Mouse (Mus musculus): ENCODE results near the gene Mt3. TPM values are rescaled to one million over a fixed set of nuclear protein-coding genes. Genes with fewer than 3 reads are reported as not detected.
"Not testable (repeated sequence)": the region's sequence is repeated elsewhere in the genome, so short reads cannot be mapped to it uniquely, and the experiment has no call there.

Mt3 gene
- polyA plus RNA-seq, 1 experiment from 2014 or later, result 279 TPM

DNA sequence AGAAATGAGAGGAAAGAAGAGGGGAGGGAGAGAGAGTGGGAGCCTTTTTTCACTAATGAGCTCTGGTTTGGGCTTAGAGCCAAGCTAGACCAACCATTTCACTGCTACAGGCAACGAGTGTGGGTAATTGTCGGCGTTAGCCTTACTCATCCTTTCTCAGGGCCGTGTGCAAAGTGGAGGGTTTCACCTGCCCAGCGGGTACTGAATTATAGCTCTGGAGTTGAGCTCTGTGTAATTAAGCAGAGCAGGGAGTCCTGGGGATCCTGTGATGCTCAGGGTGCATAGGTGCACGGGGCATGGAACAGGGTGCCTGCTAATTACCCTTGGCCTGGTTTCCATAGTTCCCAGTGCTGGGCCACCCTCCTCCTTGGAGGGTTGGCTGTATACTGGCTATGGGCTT lies 24.7 kb upstream of the Mt3 start:
- no peak overlapping the region for H3K27ac ChIP-seq (replicated peaks)
- no peak overlapping the region for H3K4me3 ChIP-seq (replicated peaks)
- peaks cover 7% of the 10 kb centered on the region; the same call in 1 of the 2 replicates for H3K4me1 ChIP-seq
- no peaks in the 10 kb centered on the region for H3K9me3 ChIP-seq (replicated peaks)
- H3K9ac ChIP-seq (replicated peaks), result no peak overlapping the region
- H3K36me3 ChIP-seq, result no peaks in the 10 kb centered on the region
- H3K27me3 ChIP-seq (replicated peaks), result no peaks in the 10 kb centered on the region
- H3K4me2 ChIP-seq, result no peak overlapping the region
- 46% methylated on average over 6 of the region's 6 CpGs for WGBS
- ATAC-seq (ENCODE audit: low FRiP score), result no peak

DNA sequence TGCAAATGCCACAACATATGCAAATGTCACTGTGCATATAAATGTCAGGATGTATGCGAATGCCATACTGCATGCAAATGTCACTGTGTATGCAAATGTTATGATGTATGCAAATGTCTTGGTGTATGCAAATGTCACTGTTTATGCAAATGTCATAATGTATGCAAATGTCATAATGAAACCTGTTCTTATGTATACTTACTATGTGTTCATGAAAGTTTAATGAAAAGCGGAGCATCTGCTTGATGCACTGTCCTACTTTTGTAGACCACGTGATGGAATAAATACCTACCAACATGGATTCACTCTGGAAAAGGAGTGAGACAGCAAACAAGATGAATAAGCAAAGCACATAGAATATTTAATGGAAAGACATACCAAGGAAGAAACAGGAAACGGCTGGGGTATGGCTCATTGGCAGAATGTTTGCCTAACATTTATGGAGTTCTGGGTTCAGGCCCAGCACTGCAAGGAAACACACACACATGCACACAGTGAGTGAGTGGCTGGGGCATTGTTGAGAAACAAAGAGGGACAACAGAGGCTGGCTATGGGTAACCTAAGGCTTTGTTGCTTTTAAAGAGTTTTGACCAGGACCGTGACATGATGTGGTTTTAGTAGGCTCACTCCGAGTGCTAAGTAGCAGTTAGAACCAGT lies 23.1 kb upstream of the Mt3 start:
- no peaks in the 10 kb centered on the region for H3K9me3 ChIP-seq (replicated peaks)
- H3K36me3 ChIP-seq, result no peaks in the 10 kb centered on the region
- H3K27me3 ChIP-seq (replicated peaks), result no peaks in the 10 kb centered on the region
- ATAC-seq (ENCODE audit: low FRiP score), result no peak
- H3K27ac ChIP-seq (replicated peaks), result no peak overlapping the region
- no peak overlapping the region for H3K4me3 ChIP-seq (replicated peaks)
- no peak overlapping the region for H3K9ac ChIP-seq (replicated peaks)
- WGBS, result 67% methylated on average over 6 of the region's 6 CpGs
- 0 out of 2 replicates have a peak, but pooled peaks cover 4% of the 10 kb centered on the region for H3K4me1 ChIP-seq
- H3K4me2 ChIP-seq, result no peak overlapping the region

DNA sequence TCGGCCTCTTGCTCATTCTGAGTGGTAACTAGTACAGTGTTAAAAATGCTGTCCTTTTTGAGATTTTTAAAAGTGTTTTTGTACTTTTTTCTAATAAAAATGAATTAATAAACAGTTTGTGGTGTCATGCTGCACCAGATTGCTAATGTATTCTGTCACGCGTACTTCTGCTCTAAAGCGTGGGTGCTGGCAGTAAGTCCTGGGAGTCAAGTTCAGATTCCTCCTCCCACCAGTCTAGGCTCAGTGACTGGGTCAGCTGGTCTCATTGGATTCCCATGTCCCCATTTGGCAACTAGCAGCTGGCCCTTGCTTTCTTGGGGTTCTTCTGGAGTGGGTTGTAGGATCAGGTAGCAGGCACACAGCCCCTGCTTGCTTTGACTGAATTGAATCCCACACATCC lies 22.3 kb upstream of the Mt3 start:
- Histone ChIP-seq H3K36me3 (no peaks in the 10 kb centered on the region), H3K27ac (replicated peaks) (no peak overlapping the region), H3K27me3 (replicated peaks) (no peaks in the 10 kb centered on the region), H3K9ac (replicated peaks) (no peak overlapping the region), H3K4me3 (replicated peaks) (no peak overlapping the region), H3K9me3 (replicated peaks) (no peaks in the 10 kb centered on the region), H3K4me1 (0 out of 2 replicates have a peak, but pooled peaks cover 4% of the 10 kb centered on the region), H3K4me2 (no peak overlapping the region)
- WGBS, result 90% methylated on average over 4 of the region's 4 CpGs
- no peak for ATAC-seq (ENCODE audit: low FRiP score)

- Histone ChIP-seq H3K4me1 (0 out of 2 replicates have a peak, but pooled peaks cover 4% of the 10 kb centered on the region), H3K4me2 (no peak overlapping the region), H3K27ac (replicated peaks) (no peak overlapping the region), H3K9me3 (replicated peaks) (no peaks in the 10 kb centered on the region), H3K9ac (replicated peaks) (no peak overlapping the region), H3K27me3 (replicated peaks) (no peaks in the 10 kb centered on the region), H3K4me3 (replicated peaks) (no peak overlapping the region), H3K36me3 (no peaks in the 10 kb centered on the region)
- no peak for ATAC-seq (ENCODE audit: low FRiP score)
- WGBS, result 57% methylated on average over 5 of the region's 5 CpGs
These were observed 20.3 kb upstream of the Mt3 start for GRCm38 (mm10) chr8:94132096-94132495.

GRCm38 (mm10) chr8:94134601-94135000 lies 17.8 kb upstream of the Mt3 start:
- H3K9ac ChIP-seq (replicated peaks); H3K27me3 ChIP-seq (replicated peaks); H3K9me3 ChIP-seq (replicated peaks); H3K36me3 ChIP-seq; H3K4me1 ChIP-seq; H3K27ac ChIP-seq (replicated peaks); H3K4me2 ChIP-seq; ATAC-seq (ENCODE audit: low FRiP score); H3K4me3 ChIP-seq (replicated peaks): not testable (repeated sequence)
- 76% methylated on average over 3 of the region's 3 CpGs for WGBS

- Histone ChIP-seq H3K36me3 (no peaks in the 10 kb centered on the region), H3K4me2 (no peak overlapping the region), H3K4me3 (replicated peaks) (no peak overlapping the region), H3K27me3 (replicated peaks) (no peaks in the 10 kb centered on the region), H3K9ac (replicated peaks) (no peak overlapping the region), H3K4me1 (no peaks in the 10 kb centered on the region), H3K9me3 (replicated peaks) (no peaks in the 10 kb centered on the region), H3K27ac (replicated peaks) (no peak overlapping the region)
- ATAC-seq (ENCODE audit: low FRiP score), result no peak
- WGBS, result 97% methylated on average over 6 of the region's 6 CpGs
These were observed 16.9 kb upstream of the Mt3 start for GRCm38 (mm10) chr8:94135556-94135955.

DNA sequence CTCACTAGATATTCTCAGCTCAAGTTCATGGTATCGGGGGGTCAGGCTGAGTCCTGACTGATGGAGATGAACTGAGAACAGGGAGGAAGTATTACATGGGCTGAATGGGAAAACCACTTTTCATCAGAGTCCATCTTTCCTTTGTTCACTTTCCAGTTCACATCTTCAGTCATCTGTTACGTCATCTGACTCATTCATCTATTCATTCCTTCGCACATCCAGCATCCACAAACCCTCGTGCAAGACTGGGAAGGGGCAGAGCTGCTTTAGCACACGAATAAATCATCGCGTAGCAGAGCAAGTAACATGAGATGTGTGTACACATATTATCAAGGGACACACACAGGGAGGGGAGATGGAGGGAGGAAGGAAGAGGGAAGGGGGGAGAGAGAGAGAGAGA lies 16.2 kb upstream of the Mt3 start:
- Histone ChIP-seq H3K27me3 (replicated peaks) (no peaks in the 10 kb centered on the region), H3K36me3 (no peaks in the 10 kb centered on the region), H3K4me2 (no peak overlapping the region), H3K4me3 (replicated peaks) (no peak overlapping the region), H3K4me1 (no peaks in the 10 kb centered on the region), H3K27ac (replicated peaks) (no peak overlapping the region), H3K9ac (replicated peaks) (no peak overlapping the region), H3K9me3 (replicated peaks) (no peaks in the 10 kb centered on the region)
- WGBS, result 88% methylated on average over 7 of the region's 7 CpGs
- no peak for ATAC-seq (ENCODE audit: low FRiP score)

DNA sequence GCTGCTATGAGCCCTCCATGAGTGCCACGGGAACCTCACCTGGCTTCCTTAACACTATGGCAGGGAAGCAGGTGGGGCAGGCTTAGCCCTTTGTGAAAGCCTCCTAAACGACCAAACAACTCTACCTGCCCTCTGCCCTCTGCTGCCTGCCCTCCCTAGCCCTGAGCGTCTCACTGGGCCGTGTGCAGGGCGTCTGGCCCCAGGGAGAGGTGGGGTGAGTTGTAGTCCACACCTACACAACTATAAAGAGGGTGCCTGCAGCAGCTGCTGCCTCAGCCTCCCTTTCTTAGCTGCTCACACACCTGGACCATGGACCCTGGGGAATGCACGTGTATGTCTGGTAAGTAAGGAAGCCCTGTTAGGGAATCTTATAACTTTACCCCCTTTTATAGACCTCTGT lies 15.5 kb upstream of the Mt3 start, which contains the start of gene Mt4:
Gene Mt4, plus strand, starts transcription at position 265 of the 400 bp plus-strand sequence.
- ATAC-seq (ENCODE audit: low FRiP score), result no peak
- 53% methylated on average over 6 of the region's 6 CpGs for WGBS
- Histone ChIP-seq H3K27ac (replicated peaks) (no peak within 1 kb of the TSS), H3K27me3 (replicated peaks) (no peaks in the 10 kb centered on the region), H3K9me3 (replicated peaks) (no peaks in the 10 kb centered on the region), H3K4me1 (no peaks in the 10 kb centered on the region), H3K36me3 (no peaks in the 10 kb centered on the region), H3K4me2 (no peak within 1 kb of the TSS), H3K9ac (replicated peaks) (no peak within 1 kb of the TSS), H3K4me3 (replicated peaks) (no peak within 1 kb of the TSS)

- no peaks in the 10 kb centered on the region for H3K36me3 ChIP-seq
- H3K4me1 ChIP-seq, result no peaks in the 10 kb centered on the region
- H3K4me3 ChIP-seq (replicated peaks), result no peak overlapping the region
- no peak for ATAC-seq (ENCODE audit: low FRiP score)
- H3K4me2 ChIP-seq, result no peak overlapping the region
- no peak overlapping the region for H3K9ac ChIP-seq (replicated peaks)
- no peaks in the 10 kb centered on the region for H3K9me3 ChIP-seq (replicated peaks)
- 88% methylated on average over 4 of the region's 4 CpGs for WGBS
- H3K27ac ChIP-seq (replicated peaks), result no peak overlapping the region
- H3K27me3 ChIP-seq (replicated peaks), result no peaks in the 10 kb centered on the region
These were observed 12.1 kb upstream of the Mt3 start for GRCm38 (mm10) chr8:94140266-94140795.

GRCm38 (mm10) chr8:94148236-94148635 lies 4.2 kb upstream of the Mt3 start:
- Histone ChIP-seq H3K27ac (replicated peaks) (no peak overlapping the region), H3K4me1 (peaks cover 10% of the 10 kb centered on the region), H3K9me3 (replicated peaks) (no peaks in the 10 kb centered on the region), H3K4me3 (replicated peaks) (no peak overlapping the region), H3K4me2 (no peak overlapping the region), H3K27me3 (replicated peaks) (no peaks in the 10 kb centered on the region; the same call in 1 of the 2 replicates), H3K9ac (replicated peaks) (no peak overlapping the region), H3K36me3 (no peaks in the 10 kb centered on the region)
- WGBS, result 38% methylated on average over 5 of the region's 5 CpGs
- no peak for ATAC-seq (ENCODE audit: low FRiP score)

DNA sequence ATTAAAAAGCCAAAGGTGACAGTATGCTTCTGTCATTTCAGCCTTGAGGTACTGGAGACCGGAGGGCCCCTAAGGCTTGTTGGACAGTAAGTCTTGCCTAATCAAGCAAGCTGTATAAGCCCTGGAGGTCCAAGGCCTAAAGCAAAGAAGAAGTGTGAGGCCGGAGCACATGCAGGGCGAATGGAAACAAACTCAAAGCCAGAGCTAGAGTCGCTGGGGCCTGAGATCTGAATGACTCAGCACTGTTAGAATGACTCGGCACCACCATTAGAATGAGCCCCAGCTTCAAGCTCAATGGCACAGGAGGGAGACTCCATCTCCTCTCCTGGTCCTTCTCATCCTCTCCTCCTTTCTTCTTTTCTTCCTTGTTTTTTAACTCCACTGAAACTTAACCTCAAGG lies 1.5 kb upstream of the Mt3 start:
- no peak for ATAC-seq (ENCODE audit: low FRiP score)
- no peaks in the 10 kb centered on the region; the same call in 1 of the 2 replicates for H3K27me3 ChIP-seq (replicated peaks)
- 86% methylated on average over 5 of the region's 5 CpGs for WGBS

GRCm38 (mm10) chr8:94153451-94153850 lies 1.0 kb downstream of the Mt3 start:
- peak overlapping the region; percentile 45 for H3K4me3 ChIP-seq (replicated peaks)
- 23% methylated on average over 7 of the region's 7 CpGs for WGBS
- ATAC-seq (ENCODE audit: low FRiP score), result peak; percentile 30
- H3K27ac ChIP-seq (replicated peaks), result peak overlapping the region; percentile 78
- no peaks in the 10 kb centered on the region for H3K36me3 ChIP-seq
- peak overlapping the region; percentile 88 for H3K4me2 ChIP-seq
- H3K27me3 ChIP-seq (replicated peaks), result no peaks in the 10 kb centered on the region; the same call in 1 of the 2 replicates
- H3K9me3 ChIP-seq (replicated peaks), result no peaks in the 10 kb centered on the region
- H3K9ac ChIP-seq (replicated peaks), result peak overlapping the region; percentile 46
- H3K4me1 ChIP-seq, result peaks cover 22% of the 10 kb centered on the region

More for the DNA sequence above, 1.5 kb upstream of the Mt3 start:
- Histone ChIP-seq H3K9ac (replicated peaks) (no peak overlapping the region), H3K4me2 (no peak overlapping the region), H3K9me3 (replicated peaks) (no peaks in the 10 kb centered on the region), H3K4me3 (replicated peaks) (no peak overlapping the region), H3K4me1 (peaks cover 22% of the 10 kb centered on the region), H3K36me3 (no peaks in the 10 kb centered on the region), H3K27ac (replicated peaks) (no peak overlapping the region)
